23 mouse cellular contexts compared by ENCODE assay signal in the genomic region with DNA sequence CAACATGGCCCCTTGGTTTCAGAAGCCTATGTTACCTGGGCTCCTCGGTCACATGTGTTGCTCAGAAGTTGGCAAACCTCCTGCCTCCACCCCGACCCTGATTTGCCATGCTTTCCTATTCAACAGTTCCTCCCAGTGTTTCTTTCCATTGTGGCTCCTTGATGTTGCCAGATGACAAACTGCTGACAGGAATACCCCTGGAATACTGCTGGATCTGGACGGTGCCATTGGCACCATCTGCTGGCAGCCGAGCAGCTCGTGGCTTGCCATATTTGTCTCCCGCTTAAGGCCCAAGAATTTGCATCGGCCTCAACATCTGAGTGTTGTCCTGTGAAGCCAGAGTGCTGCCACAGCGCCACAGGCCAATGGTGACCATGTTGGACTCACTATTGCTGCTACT.
DNase-seq lines count a peak whose midpoint lies in the region; ATAC-seq and TF ChIP-seq lines count a peak whose summit lies in the region.
"Had no signal": no experiment of that assay in that cellular context is flagged by ENCODE, and none has a peak within 500 bp of the region (broad histone marks: within the 10 kb centered on the region; RNA-seq: fewer than 3 reads in every experiment).

No protein-coding gene starts in this region.

- H3K4me3 ChIP-seq in heart, adult 2 months: no peak overlapping the region
- H3K4me3 ChIP-seq in heart, embryonic 11.5 days (ENCODE audit: low read depth, low read length): no peak overlapping the region
- no peak overlapping the region for H3K4me3 ChIP-seq in kidney, postnatal 0 days (replicated peaks; ENCODE audit: low read depth, low read length)
- H3K4me3 ChIP-seq in stomach, postnatal 0 days (ENCODE audit: low read depth, low read length): no peak overlapping the region
- no peak overlapping the region for H3K4me3 ChIP-seq in left cerebral cortex, adult 2 months
- H3K4me3 ChIP-seq: heart, embryonic 15.5 days; hindbrain, embryonic 13.5 days; kidney, embryonic 15.5 days; limb, embryonic 10.5 days; neural tube, embryonic 15.5 days had no signal

- DNase-seq in heart, adult 2 months: no peak
- DNase-seq in kidney, postnatal 0 days (ENCODE audit: low spot score): no peak
- DNase-seq in kidney, adult 18-20 months: no peak
- peak; percentile 10 for DNase-seq in ovary, postnatal 36 days (ENCODE audit: low spot score)
- DNase-seq in ovary, postnatal 14 days (ENCODE audit: low spot score): no peak
- DNase-seq in stomach, postnatal 0 days (ENCODE audit: low spot score): no peak
- no peak for DNase-seq in left cerebral cortex, adult 2 months (ENCODE audit: extremely low spot score in 1 of 2, low spot score in 2 of 2)
- DNase-seq: adrenal gland, adult 8-10 months; B cell, adult 2 months; cerebellum, adult 8-10 months; cerebellum, postnatal 36 days; gastrocnemius, postnatal 25 days; lung, postnatal 4 days; thymus, adult 2 months had no signal

- TF ChIP-seq CTCF in heart, adult 2 months (IDR thresholded peaks at IDR 0.05): peak; percentile 22; the same call in 1 of the 2 replicates
- peak; percentile 37; the same call in 1 of the 2 replicates for TF ChIP-seq CTCF in kidney, postnatal 0 days (IDR thresholded peaks at IDR 0.05; ENCODE audit: low read depth)
- TF ChIP-seq CTCF in stomach, postnatal 0 days (IDR thresholded peaks at IDR 0.05; ENCODE audit: low read depth): peak; percentile 14; the same call in 1 of the 2 replicates
- no peak for TF ChIP-seq CTCF in left cerebral cortex, adult 2 months (IDR thresholded peaks at IDR 0.05)

- ATAC-seq in heart, embryonic 11.5 days (replicated peaks; ENCODE audit: insufficient number of reproducible peaks, low FRiP score, low TSS enrichment): no peak
- no peak for ATAC-seq in kidney, postnatal 0 days (replicated peaks; ENCODE audit: low FRiP score, low read depth)
- no peak for ATAC-seq in stomach, postnatal 0 days (ENCODE audit: low FRiP score, low TSS enrichment)
- ATAC-seq: forebrain, embryonic 14.5 days; intestine, embryonic 16.5 days had no signal

- H3K4me1 ChIP-seq in heart, adult 2 months (ENCODE audit: control insufficient read depth, insufficient read depth, low read length): no peaks in the 10 kb centered on the region; the same call in 1 of the 2 replicates
- no peaks in the 10 kb centered on the region for H3K4me1 ChIP-seq in heart, embryonic 11.5 days (ENCODE audit: control insufficient read depth, insufficient read depth, low read length)
- H3K4me1 ChIP-seq in kidney, postnatal 0 days (replicated peaks; ENCODE audit: insufficient read depth, low read length): no peaks in the 10 kb centered on the region
- H3K4me1 ChIP-seq in stomach, postnatal 0 days (replicated peaks; ENCODE audit: control insufficient read depth, insufficient read depth): no peaks in the 10 kb centered on the region
- H3K4me1 ChIP-seq: heart, embryonic 15.5 days had no signal

- 65% methylated on average over 8 of the region's 8 CpGs for WGBS in heart, adult 2 months
- WGBS in heart, embryonic 11.5 days (ENCODE audit: insufficient replicate concordance): 74% methylated on average over 8 of the region's 8 CpGs
- 87% methylated on average over 8 of the region's 8 CpGs for WGBS in kidney, postnatal 0 days
- WGBS in stomach, postnatal 0 days: 85% methylated on average over 8 of the region's 8 CpGs

- no peaks in the 10 kb centered on the region for H3K79me2 ChIP-seq in heart, adult 2 months (replicated peaks; ENCODE audit: control insufficient read depth, insufficient read depth, low read length)

- no peak overlapping the region for H3K27ac ChIP-seq in heart, adult 2 months
- no peak overlapping the region for H3K27ac ChIP-seq in heart, embryonic 11.5 days (ENCODE audit: low read depth, low read length)
- no peak overlapping the region for H3K27ac ChIP-seq in kidney, postnatal 0 days
- no peak overlapping the region for H3K27ac ChIP-seq in stomach, postnatal 0 days (replicated peaks)
- H3K27ac ChIP-seq in left cerebral cortex, adult 2 months: no peak overlapping the region
- H3K27ac ChIP-seq: heart, embryonic 15.5 days; hindbrain, embryonic 13.5 days; kidney, embryonic 15.5 days; limb, embryonic 10.5 days; neural tube, embryonic 15.5 days had no signal

- H3K36me3 ChIP-seq in heart, adult 2 months (ENCODE audit: control insufficient read depth, insufficient read depth, low read length): no peaks in the 10 kb centered on the region
- H3K36me3 ChIP-seq in heart, embryonic 11.5 days (ENCODE audit: control insufficient read depth, insufficient read depth, low read length): no peaks in the 10 kb centered on the region
- no peaks in the 10 kb centered on the region for H3K36me3 ChIP-seq in kidney, postnatal 0 days (ENCODE audit: insufficient read depth, low read length)
- H3K36me3 ChIP-seq in stomach, postnatal 0 days (ENCODE audit: control insufficient read depth, insufficient read depth, low read length): no peaks in the 10 kb centered on the region
- H3K36me3 ChIP-seq: heart, embryonic 15.5 days; hindbrain, embryonic 13.5 days; kidney, embryonic 15.5 days; limb, embryonic 10.5 days; neural tube, embryonic 15.5 days had no signal

- no peaks in the 10 kb centered on the region for H3K27me3 ChIP-seq in heart, adult 2 months (ENCODE audit: control insufficient read depth, insufficient read depth, low read length)
- H3K27me3 ChIP-seq in heart, embryonic 11.5 days (ENCODE audit: control insufficient read depth, insufficient read depth, low read length): no peaks in the 10 kb centered on the region
- H3K27me3 ChIP-seq in kidney, postnatal 0 days (ENCODE audit: insufficient read depth, low read length): no peaks in the 10 kb centered on the region
- H3K27me3 ChIP-seq in stomach, postnatal 0 days (ENCODE audit: control insufficient read depth, insufficient read depth, low read length): no peaks in the 10 kb centered on the region
- H3K27me3 ChIP-seq: CH12.LX; heart, embryonic 15.5 days; hindbrain, embryonic 13.5 days; kidney, embryonic 15.5 days; neural tube, embryonic 15.5 days had no signal

- H3K9ac ChIP-seq in heart, adult 2 months (ENCODE audit: low read depth, low read length): no peak overlapping the region
- H3K9ac ChIP-seq in heart, embryonic 11.5 days (ENCODE audit: low read depth, low read length): no peak overlapping the region
- no peak overlapping the region for H3K9ac ChIP-seq in kidney, postnatal 0 days (ENCODE audit: low read depth, low read length)
- H3K9ac ChIP-seq in stomach, postnatal 0 days (ENCODE audit: low read length): no peak overlapping the region
- H3K9ac ChIP-seq: heart, embryonic 15.5 days; hindbrain, embryonic 13.5 days; kidney, embryonic 15.5 days; neural tube, embryonic 15.5 days had no signal

- H3K9me3 ChIP-seq in heart, embryonic 11.5 days (replicated peaks; ENCODE audit: control insufficient read depth, low read length): no peaks in the 10 kb centered on the region
- no peaks in the 10 kb centered on the region for H3K9me3 ChIP-seq in kidney, postnatal 0 days (replicated peaks; ENCODE audit: low read length)
- H3K9me3 ChIP-seq in stomach, postnatal 0 days (ENCODE audit: control insufficient read depth, low read length): no peaks in the 10 kb centered on the region
- H3K9me3 ChIP-seq: heart, embryonic 15.5 days; hindbrain, embryonic 13.5 days; kidney, embryonic 15.5 days; limb, embryonic 10.5 days; neural tube, embryonic 15.5 days had no signal

- H3K4me2 ChIP-seq in heart, embryonic 11.5 days: no peak overlapping the region
- H3K4me2 ChIP-seq in kidney, postnatal 0 days (ENCODE audit: low read length): no peak overlapping the region
- no peak overlapping the region for H3K4me2 ChIP-seq in stomach, postnatal 0 days (replicated peaks; ENCODE audit: low read depth)
- H3K4me2 ChIP-seq: heart, embryonic 15.5 days; hindbrain, embryonic 13.5 days; kidney, embryonic 15.5 days; neural tube, embryonic 15.5 days had no signal

- intact Hi-C loops in heart, adult 2 months (cut with DNase I): no loop called here
- intact Hi-C loops in left cerebral cortex, adult 2 months (cut with DNase I): no loop called here

- TF ChIP-seq POLR2A in heart, adult 2 months (IDR thresholded peaks at IDR 0.05; ENCODE audit: insufficient read depth, low read depth, low read length): no peak

- no peak for TF ChIP-seq EP300 in heart, adult 2 months (IDR thresholded peaks at IDR 0.05; ENCODE audit: insufficient read depth, low read depth, low read length)
- no peak for TF ChIP-seq EP300 in stomach, postnatal 0 days (optimal IDR thresholded peaks at IDR 0.05)
